Mouse (Mus musculus): ENCODE data around the gene Dnajb4.

- TF ChIP-seq CTCF (IDR thresholded peaks at IDR 0.05; ENCODE audit: borderline replicate concordance, insufficient read depth, low read length) (no peak), POLR2A (IDR thresholded peaks at IDR 0.05; ENCODE audit: low read depth, low read length) (no peak; the same call in 1 of the 2 replicates)
Measured at GRCm38 (mm10) chr3:152210728-152211391, 758 bp upstream of the Dnajb4 start.

Measured in embryonic fibroblast, embryonic 13.5 days (primary cell).